Mouse (Mus musculus): ENCODE results near the gene Rab11fip3. TPM values are rescaled to one million over a fixed set of nuclear protein-coding genes. Genes with fewer than 3 reads are reported as not detected.
"Not testable (repeated sequence)": the region's sequence is repeated elsewhere in the genome, so short reads cannot be mapped to it uniquely, and the experiment has no call there.

Rab11fip3 gene
- polyA plus RNA-seq, 1 experiment from 2014 or later, result 7.6 TPM

DNA sequence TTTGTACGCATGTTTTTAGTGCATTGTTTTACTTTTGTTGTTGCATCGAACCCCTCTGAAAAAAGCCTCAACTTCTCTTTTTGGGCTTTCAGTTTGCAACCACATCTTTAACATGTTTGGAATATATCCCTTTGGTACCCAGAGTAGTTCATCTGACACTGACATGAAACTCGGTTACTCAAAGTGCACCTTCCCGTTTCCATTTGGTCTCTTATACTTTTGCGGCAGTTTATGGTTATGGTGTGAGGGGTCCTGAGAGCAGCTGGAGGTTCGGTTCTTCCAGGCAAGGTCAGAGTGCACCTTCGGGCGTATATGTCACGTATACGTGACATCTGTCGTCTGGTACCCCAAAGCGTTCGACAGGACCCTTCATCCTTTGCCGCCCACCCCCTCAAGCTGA is 43.4 kb upstream of the Rab11fip3 start:
- H3K9me3 ChIP-seq (ENCODE audit: control insufficient read depth, low read length), result no peaks in the 10 kb centered on the region
- H3K27me3 ChIP-seq (replicated peaks; ENCODE audit: control insufficient read depth, insufficient read depth, low read length), result peaks cover 67% of the 10 kb centered on the region
- peak overlapping the region; percentile 71 for H3K9ac ChIP-seq (ENCODE audit: low read depth, low read length)
- peak overlapping the region; percentile 77 for H3K4me3 ChIP-seq (ENCODE audit: low read depth, low read length)
- H3K4me1 ChIP-seq (replicated peaks; ENCODE audit: control insufficient read depth, insufficient read depth, low read length), result peaks cover 6% of the 10 kb centered on the region; the same call in 1 of the 2 replicates
- no peak for DNase-seq (ENCODE audit: low spot score)
- ATAC-seq (replicated peaks; ENCODE audit: low FRiP score), result no peak
- H3K36me3 ChIP-seq (ENCODE audit: control insufficient read depth, insufficient read depth, low read length), result no peaks in the 10 kb centered on the region
- WGBS, result 18% methylated on average over 14 of the region's 14 CpGs
- H3K27ac ChIP-seq (ENCODE audit: low read depth, low read length), result no peak overlapping the region
- H3K4me2 ChIP-seq, result peak overlapping the region; percentile 95

DNA sequence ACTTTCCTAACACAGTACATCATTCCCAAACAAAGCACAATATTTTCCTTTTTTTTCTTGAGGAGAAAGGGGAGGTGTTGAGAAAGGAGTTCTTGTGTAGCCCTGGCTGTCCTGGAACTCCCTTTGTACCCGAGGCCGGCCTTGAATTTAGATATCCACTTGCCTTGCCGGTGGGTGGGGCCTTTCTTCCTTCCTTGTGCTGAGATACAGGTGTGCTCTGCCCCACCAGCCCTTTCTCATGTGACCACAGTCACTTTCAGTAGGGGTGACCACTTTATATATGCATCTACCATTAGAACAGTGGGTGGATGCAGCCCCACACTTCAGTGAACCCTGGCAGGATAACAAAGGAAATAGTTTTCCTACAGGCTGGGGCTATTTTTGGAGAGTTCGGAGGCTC is 42.4 kb upstream of the Rab11fip3 start:
- Histone ChIP-seq H3K27me3 (replicated peaks; ENCODE audit: control insufficient read depth, insufficient read depth, low read length) (peaks cover 60% of the 10 kb centered on the region), H3K27ac (ENCODE audit: low read depth, low read length) (no peak overlapping the region), H3K36me3 (ENCODE audit: control insufficient read depth, insufficient read depth, low read length) (no peaks in the 10 kb centered on the region), H3K9me3 (ENCODE audit: control insufficient read depth, low read length) (no peaks in the 10 kb centered on the region), H3K4me3 (ENCODE audit: low read depth, low read length) (no peak overlapping the region), H3K4me1 (replicated peaks; ENCODE audit: control insufficient read depth, insufficient read depth, low read length) (peaks cover 6% of the 10 kb centered on the region; the same call in 1 of the 2 replicates), H3K9ac (ENCODE audit: low read depth, low read length) (no peak overlapping the region), H3K4me2 (no peak overlapping the region)
- 42% methylated on average over 4 of the region's 4 CpGs for WGBS
- DNase-seq (ENCODE audit: low spot score) (no peak), ATAC-seq (replicated peaks; ENCODE audit: low FRiP score) (no peak)

DNA sequence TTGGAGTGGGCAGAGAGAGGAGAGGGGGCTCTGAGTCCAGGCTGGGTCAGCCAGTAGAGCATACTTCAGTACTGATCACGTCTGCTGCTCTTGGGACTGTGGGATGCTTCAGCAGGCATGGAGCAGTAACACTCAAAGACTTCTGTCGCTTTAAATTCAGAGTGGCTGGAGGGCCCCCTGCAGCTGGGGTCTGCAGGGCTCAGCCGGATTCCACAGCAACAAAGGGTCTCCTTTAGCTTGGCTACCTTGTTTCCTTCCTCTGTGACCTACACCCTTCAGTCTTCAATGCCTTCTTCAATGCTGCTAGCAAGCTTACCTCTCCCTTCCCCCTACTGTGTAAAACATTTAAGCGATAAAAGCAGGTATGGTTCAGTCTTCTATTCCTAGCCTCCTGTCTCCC is 41.7 kb upstream of the Rab11fip3 start:
- Histone ChIP-seq H3K4me2 (no peak overlapping the region), H3K4me3 (ENCODE audit: low read depth, low read length) (no peak overlapping the region), H3K36me3 (ENCODE audit: control insufficient read depth, insufficient read depth, low read length) (no peaks in the 10 kb centered on the region), H3K9me3 (ENCODE audit: control insufficient read depth, low read length) (no peaks in the 10 kb centered on the region), H3K27ac (ENCODE audit: low read depth, low read length) (no peak overlapping the region), H3K9ac (ENCODE audit: low read depth, low read length) (no peak overlapping the region), H3K4me1 (replicated peaks; ENCODE audit: control insufficient read depth, insufficient read depth, low read length) (peaks cover 6% of the 10 kb centered on the region; the same call in 1 of the 2 replicates), H3K27me3 (replicated peaks; ENCODE audit: control insufficient read depth, insufficient read depth, low read length) (peaks cover 54% of the 10 kb centered on the region)
- WGBS, result 10% methylated on average over 4 of the region's 4 CpGs
- ATAC-seq (replicated peaks; ENCODE audit: low FRiP score) (no peak), DNase-seq (ENCODE audit: low spot score) (no peak)

DNA sequence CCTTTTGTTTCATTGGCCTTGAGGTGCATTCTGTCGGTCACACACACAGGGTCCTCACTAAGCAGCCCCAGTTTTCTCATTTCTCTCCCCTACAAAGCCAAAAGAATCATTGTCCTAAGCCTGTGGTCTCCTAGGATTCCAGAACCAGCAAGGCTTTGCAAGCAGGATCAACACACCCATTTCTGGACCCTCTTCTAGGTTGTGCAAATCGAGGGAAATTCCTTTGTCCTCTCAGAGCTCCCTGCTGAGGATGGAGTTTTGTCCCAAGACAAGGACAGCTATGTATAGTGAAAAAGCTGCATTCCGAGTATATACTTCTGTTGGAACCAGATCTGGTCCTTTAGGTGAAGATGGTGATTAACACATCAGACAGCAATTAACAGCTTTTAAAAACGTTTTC is 40.8 kb upstream of the Rab11fip3 start:
- no peak for ATAC-seq (replicated peaks; ENCODE audit: low FRiP score)

DNA sequence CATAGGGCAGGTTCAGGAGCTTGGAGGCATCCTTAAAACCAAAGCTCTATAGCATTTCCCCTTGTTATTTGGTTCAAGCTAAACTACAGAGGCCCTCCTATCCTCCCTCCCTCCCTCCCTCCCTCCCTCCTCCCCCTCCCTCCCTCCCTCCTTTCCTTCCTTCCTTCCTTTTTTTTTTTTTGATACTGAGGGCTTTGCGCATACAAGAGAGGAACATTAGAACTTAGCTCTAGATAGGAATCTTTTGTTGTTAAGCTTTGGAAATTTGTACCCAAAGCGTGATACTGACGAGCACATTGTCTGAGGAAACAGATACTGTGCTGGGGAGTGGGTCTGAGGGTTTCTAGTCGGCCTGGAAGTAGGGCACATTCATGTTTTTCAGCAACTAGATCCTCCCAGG is 36.3 kb upstream of the Rab11fip3 start:
- DNase-seq (ENCODE audit: low spot score), result no peak
- 30% methylated on average over 4 of the region's 4 CpGs for WGBS
- no peak for ATAC-seq (replicated peaks; ENCODE audit: low FRiP score)
- Histone ChIP-seq H3K27me3 (replicated peaks; ENCODE audit: control insufficient read depth, insufficient read depth, low read length) (peaks cover 5% of the 10 kb centered on the region), H3K9ac (ENCODE audit: low read depth, low read length) (no peak overlapping the region), H3K9me3 (ENCODE audit: control insufficient read depth, low read length) (no peaks in the 10 kb centered on the region), H3K4me2 (no peak overlapping the region), H3K27ac (ENCODE audit: low read depth, low read length) (no peak overlapping the region), H3K4me1 (replicated peaks; ENCODE audit: control insufficient read depth, insufficient read depth, low read length) (no peaks in the 10 kb centered on the region), H3K4me3 (ENCODE audit: low read depth, low read length) (no peak overlapping the region), H3K36me3 (ENCODE audit: control insufficient read depth, insufficient read depth, low read length) (no peaks in the 10 kb centered on the region)

More for the DNA sequence above, 40.8 kb upstream of the Rab11fip3 start:
- no peak overlapping the region for H3K4me3 ChIP-seq (ENCODE audit: low read depth, low read length)
- WGBS, result 37% methylated on average over 4 of the region's 4 CpGs
- H3K27me3 ChIP-seq (replicated peaks; ENCODE audit: control insufficient read depth, insufficient read depth, low read length), result peaks cover 46% of the 10 kb centered on the region
- H3K9me3 ChIP-seq (ENCODE audit: control insufficient read depth, low read length), result no peaks in the 10 kb centered on the region
- peaks cover 6% of the 10 kb centered on the region; the same call in 1 of the 2 replicates for H3K4me1 ChIP-seq (replicated peaks; ENCODE audit: control insufficient read depth, insufficient read depth, low read length)
- no peak overlapping the region for H3K4me2 ChIP-seq
- no peaks in the 10 kb centered on the region for H3K36me3 ChIP-seq (ENCODE audit: control insufficient read depth, insufficient read depth, low read length)
- no peak overlapping the region for H3K9ac ChIP-seq (ENCODE audit: low read depth, low read length)
- no peak for DNase-seq (ENCODE audit: low spot score)
- no peak overlapping the region for H3K27ac ChIP-seq (ENCODE audit: low read depth, low read length)

DNA sequence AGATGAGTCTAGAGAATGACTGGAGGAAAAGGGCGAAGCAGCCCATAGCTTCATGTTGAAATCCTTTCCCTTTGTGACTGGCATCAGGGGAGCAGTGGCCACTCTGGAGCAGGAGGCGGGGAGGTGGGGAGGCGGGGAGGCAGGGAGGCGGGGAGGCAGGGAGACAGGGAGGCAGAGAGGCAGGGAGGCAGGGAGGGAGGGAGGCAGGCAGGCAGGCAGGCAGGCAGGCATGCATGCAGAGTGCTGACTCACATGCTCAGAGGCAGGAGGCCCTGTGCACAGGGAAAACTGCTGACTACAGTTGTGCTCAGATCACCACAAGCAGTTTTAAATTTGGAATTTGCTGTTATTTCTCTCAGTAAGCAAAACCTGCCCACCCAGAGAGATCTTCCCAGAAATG is 32.1 kb upstream of the Rab11fip3 start:
- Histone ChIP-seq H3K9me3 (ENCODE audit: control insufficient read depth, low read length) (no peaks in the 10 kb centered on the region), H3K4me1 (replicated peaks; ENCODE audit: control insufficient read depth, insufficient read depth, low read length) (no peaks in the 10 kb centered on the region), H3K9ac (ENCODE audit: low read depth, low read length) (no peak overlapping the region), H3K27ac (ENCODE audit: low read depth, low read length) (no peak overlapping the region), H3K27me3 (replicated peaks; ENCODE audit: control insufficient read depth, insufficient read depth, low read length) (no peaks in the 10 kb centered on the region), H3K36me3 (ENCODE audit: control insufficient read depth, insufficient read depth, low read length) (no peaks in the 10 kb centered on the region), H3K4me3 (ENCODE audit: low read depth, low read length) (no peak overlapping the region), H3K4me2 (no peak overlapping the region)
- WGBS, result 61% methylated on average over 3 of the region's 4 CpGs
- DNase-seq (ENCODE audit: low spot score), result no peak
- ATAC-seq (replicated peaks; ENCODE audit: low FRiP score), result peak; percentile 68

DNA sequence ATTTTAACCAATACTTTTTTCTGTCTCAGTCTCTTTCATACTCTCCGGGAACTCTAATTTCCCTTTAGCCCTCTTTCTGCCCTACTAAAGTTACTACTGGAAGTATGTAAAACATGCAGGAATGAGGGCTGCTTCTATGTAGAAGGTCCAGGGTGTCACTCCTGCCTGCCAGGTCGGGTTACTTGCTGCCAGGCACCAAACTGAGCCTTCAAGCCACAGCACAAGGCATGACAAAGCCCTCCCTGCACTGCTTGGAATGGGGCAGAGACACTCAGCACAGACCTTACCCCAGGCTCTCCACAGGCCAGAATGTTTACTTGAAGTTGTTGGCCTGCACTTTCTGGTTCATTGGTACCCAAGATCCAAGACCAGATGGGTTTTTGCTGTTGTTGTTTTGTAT is 30.8 kb upstream of the Rab11fip3 start:
- 48% methylated on average over 2 of the region's 2 CpGs for WGBS
- Histone ChIP-seq H3K4me2 (no peak overlapping the region), H3K4me1 (replicated peaks; ENCODE audit: control insufficient read depth, insufficient read depth, low read length) (no peaks in the 10 kb centered on the region)

DNA sequence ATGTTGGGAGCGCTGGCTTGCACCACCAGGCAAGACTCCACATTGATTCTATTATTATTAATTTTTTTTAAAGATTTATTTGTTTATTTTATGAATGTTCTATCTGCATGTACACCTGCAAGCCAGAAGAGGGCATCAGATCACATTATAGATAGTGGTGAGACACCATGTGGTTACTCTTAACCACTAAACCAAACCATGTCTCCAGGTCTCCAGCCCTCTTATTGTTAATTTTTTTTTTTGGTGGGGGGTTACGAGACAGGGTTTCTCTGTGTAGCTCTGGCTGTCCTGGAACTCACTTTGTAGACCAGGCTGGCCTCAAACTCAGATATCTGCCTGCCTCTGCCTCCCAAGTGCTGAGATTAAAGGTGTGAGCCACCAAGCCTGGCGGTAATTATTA is 30.0 kb upstream of the Rab11fip3 start:
- H3K9me3 ChIP-seq (ENCODE audit: control insufficient read depth, low read length); ATAC-seq (replicated peaks; ENCODE audit: low FRiP score); H3K4me2 ChIP-seq; H3K27ac ChIP-seq (ENCODE audit: low read depth, low read length); H3K4me3 ChIP-seq (ENCODE audit: low read depth, low read length); H3K27me3 ChIP-seq (replicated peaks; ENCODE audit: control insufficient read depth, insufficient read depth, low read length); H3K36me3 ChIP-seq (ENCODE audit: control insufficient read depth, insufficient read depth, low read length); H3K4me1 ChIP-seq (replicated peaks; ENCODE audit: control insufficient read depth, insufficient read depth, low read length); DNase-seq (ENCODE audit: low spot score); H3K9ac ChIP-seq (ENCODE audit: low read depth, low read length): not testable (repeated sequence)
- 69% methylated on average over 3 of the region's 3 CpGs for WGBS

More for the DNA sequence above, 30.8 kb upstream of the Rab11fip3 start:
- no peaks in the 10 kb centered on the region for H3K27me3 ChIP-seq (replicated peaks; ENCODE audit: control insufficient read depth, insufficient read depth, low read length)
- ATAC-seq (replicated peaks; ENCODE audit: low FRiP score) (no peak), DNase-seq (ENCODE audit: low spot score) (no peak)
- H3K27ac ChIP-seq (ENCODE audit: low read depth, low read length), result no peak overlapping the region
- no peak overlapping the region for H3K9ac ChIP-seq (ENCODE audit: low read depth, low read length)
- H3K9me3 ChIP-seq (ENCODE audit: control insufficient read depth, low read length), result no peaks in the 10 kb centered on the region
- no peak overlapping the region for H3K4me3 ChIP-seq (ENCODE audit: low read depth, low read length)
- H3K36me3 ChIP-seq (ENCODE audit: control insufficient read depth, insufficient read depth, low read length), result no peaks in the 10 kb centered on the region

DNA sequence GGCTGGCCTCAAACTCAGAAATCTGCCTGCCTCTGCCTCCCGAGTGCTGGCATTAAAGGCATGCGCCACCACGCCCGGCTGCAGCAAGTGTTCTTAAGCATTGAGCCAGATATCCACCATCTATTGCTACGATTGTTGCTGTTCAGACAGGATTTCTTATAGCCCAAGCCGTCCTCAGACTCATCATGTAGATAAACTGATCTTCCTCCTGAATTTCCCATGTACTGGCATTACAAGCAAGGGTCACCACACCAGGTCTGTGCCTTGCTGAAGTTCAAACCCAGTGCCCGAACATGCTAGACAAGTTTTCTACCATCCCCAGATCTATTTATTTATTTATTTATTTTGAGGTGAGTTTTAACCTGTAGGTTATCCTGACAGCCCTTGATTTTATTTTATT is 29.1 kb upstream of the Rab11fip3 start:
- Histone ChIP-seq H3K4me1 (replicated peaks; ENCODE audit: control insufficient read depth, insufficient read depth, low read length) (peaks cover 13% of the 10 kb centered on the region), H3K9me3 (ENCODE audit: control insufficient read depth, low read length) (no peaks in the 10 kb centered on the region), H3K9ac (ENCODE audit: low read depth, low read length) (no peak overlapping the region), H3K4me3 (ENCODE audit: low read depth, low read length) (no peak overlapping the region), H3K36me3 (ENCODE audit: control insufficient read depth, insufficient read depth, low read length) (no peaks in the 10 kb centered on the region), H3K4me2 (no peak overlapping the region), H3K27me3 (replicated peaks; ENCODE audit: control insufficient read depth, insufficient read depth, low read length) (no peaks in the 10 kb centered on the region), H3K27ac (ENCODE audit: low read depth, low read length) (no peak overlapping the region)
- WGBS, result 86% methylated on average over 7 of the region's 7 CpGs
- DNase-seq (ENCODE audit: low spot score) (no peak), ATAC-seq (replicated peaks; ENCODE audit: low FRiP score) (no peak)
